Mouse (Mus musculus): ENCODE data around the gene Mef2c.

GRCm38 (mm10) chr13:83607883-83608581 is 104.2 kb downstream of the Mef2c start:
- TF ChIP-seq CTCF (IDR thresholded peaks at IDR 0.05; ENCODE audit: borderline replicate concordance, insufficient read depth, low read depth, low read length): no peak
- TF ChIP-seq POLR2A (IDR thresholded peaks at IDR 0.05; ENCODE audit: borderline replicate concordance, insufficient read depth, low read length): no peak
